ENCODE assay signal across 8 mouse cellular contexts in the genomic region with DNA sequence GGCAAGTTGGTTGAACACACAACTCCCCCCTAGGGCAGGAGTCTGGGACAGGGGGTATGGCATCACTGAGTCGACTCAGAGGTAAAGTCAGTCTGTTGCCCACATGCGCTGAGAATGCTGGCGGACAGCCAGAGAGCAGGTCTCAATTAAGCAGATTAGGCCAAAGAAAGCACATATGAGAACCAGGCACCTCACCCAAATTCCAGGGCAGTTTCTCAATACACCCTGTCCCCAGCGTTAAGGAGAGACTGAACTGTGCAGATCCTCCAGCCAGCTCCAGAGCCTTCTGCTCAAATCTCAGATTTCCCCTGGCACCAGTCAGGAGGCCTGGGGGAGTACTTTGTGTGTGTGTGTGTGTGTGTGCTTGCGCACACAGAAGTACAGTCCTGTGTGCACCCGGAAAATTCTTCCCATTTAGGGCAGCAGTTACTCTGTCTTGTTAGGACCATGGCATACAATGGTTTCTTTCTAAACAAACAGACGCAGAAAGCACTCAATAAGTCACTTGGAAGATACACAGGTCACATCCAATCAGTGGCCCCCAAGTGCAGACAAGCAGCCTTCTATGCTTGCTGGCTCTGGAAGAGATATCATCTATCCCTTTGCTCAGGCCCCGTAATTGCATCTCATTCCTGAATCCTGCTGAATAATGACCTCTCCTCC.
DNase-seq lines count a peak whose midpoint lies in the region; ATAC-seq and TF ChIP-seq lines count a peak whose summit lies in the region.

No protein-coding gene starts in this region.

- peak; percentile 8 for DNase-seq in kidney, adult 2 months
- DNase-seq in kidney, adult 18-20 months, result no peak
- DNase-seq in brain, embryonic 14.5 days (ENCODE audit: low read depth), result peak; percentile 41
- DNase-seq in gastrocnemius, postnatal 25 days, result peak; percentile 45
- no peak for DNase-seq in right cerebral cortex, postnatal 10 days (ENCODE audit: low spot score in 2 of 2)
- no peak for DNase-seq in thymus, postnatal 0 days (ENCODE audit: low spot score)
- no peak for DNase-seq in c-Kit-positive CD71-positive TER-119-positive erythroid progenitor cells, embryonic 14.5 days (ENCODE audit: low spot score)

- H3K27ac ChIP-seq in kidney, adult 2 months (ENCODE audit: insufficient read depth, low read depth, low read length), result no peak overlapping the region
- peak overlapping the region; percentile 95 for H3K27ac ChIP-seq in limb, embryonic 13.5 days

- TF ChIP-seq POLR2A in kidney, adult 2 months (IDR thresholded peaks at IDR 0.05; ENCODE audit: low read depth, low read length), result no peak
- no peak for TF ChIP-seq POLR2A in brain, embryonic 14.5 days (IDR thresholded peaks at IDR 0.05; ENCODE audit: borderline replicate concordance, extremely low read depth, insufficient read depth, insufficient read length, poor library complexity, severe bottlenecking)

- H3K4me3 ChIP-seq in kidney, adult 2 months (ENCODE audit: insufficient read depth, low read depth, low read length), result no peak overlapping the region
- no peak overlapping the region for H3K4me3 ChIP-seq in limb, embryonic 13.5 days

- peak; percentile 76 for ATAC-seq in limb, embryonic 13.5 days (ENCODE audit: low FRiP score, low read depth)

- H3K9me3 ChIP-seq in limb, embryonic 13.5 days, result peaks cover 5% of the 10 kb centered on the region; the same call in 1 of the 2 replicates

- no peaks in the 10 kb centered on the region; the same call in 1 of the 2 replicates for H3K27me3 ChIP-seq in kidney, adult 2 months (replicated peaks; ENCODE audit: control insufficient read depth, insufficient read depth, low read length)
- no peaks in the 10 kb centered on the region for H3K27me3 ChIP-seq in limb, embryonic 13.5 days

- no peaks in the 10 kb centered on the region for H3K4me1 ChIP-seq in kidney, adult 2 months (ENCODE audit: control insufficient read depth, insufficient read depth, low read length)
- H3K4me1 ChIP-seq in limb, embryonic 13.5 days, result peaks cover 30% of the 10 kb centered on the region

- peak overlapping the region; percentile 42 for H3K4me2 ChIP-seq in limb, embryonic 13.5 days (replicated peaks)

- 53% methylated on average over 8 of the region's 8 CpGs for WGBS in kidney, adult 2 months
- 21% methylated on average over 8 of the region's 8 CpGs for WGBS in limb, embryonic 13.5 days

- no peaks in the 10 kb centered on the region for H3K36me3 ChIP-seq in kidney, adult 2 months (ENCODE audit: control insufficient read depth, insufficient read depth, low read length)
- no peaks in the 10 kb centered on the region for H3K36me3 ChIP-seq in limb, embryonic 13.5 days

- no peak for TF ChIP-seq CTCF in kidney, adult 2 months (conservative IDR thresholded peaks at IDR 0.05; ENCODE audit: insufficient read depth, insufficient read length, low read depth, low read length)
- no peak for TF ChIP-seq CTCF in brain, embryonic 14.5 days (IDR thresholded peaks at IDR 0.05; ENCODE audit: borderline replicate concordance, extremely low read depth, insufficient read depth, insufficient read length)

- H3K9ac ChIP-seq in limb, embryonic 13.5 days, result 0 out of 2 replicates have a peak overlapping the region, but pooled peaks have one; percentile 13

Comparison
In these comparisons a context has a peak if more than half of its experiments do, and no peak if none do; other contexts are left out.
1. DNase-seq: peak in kidney, adult 2 months (single experiment), brain, embryonic 14.5 days (single experiment) and gastrocnemius, postnatal 25 days (single experiment); none in kidney, adult 18-20 months (single experiment), right cerebral cortex, postnatal 10 days (0 of 2), thymus, postnatal 0 days (single experiment) and c-Kit-positive CD71-positive TER-119-positive erythroid progenitor cells, embryonic 14.5 days (single experiment).